Mouse (Mus musculus) CD4-positive, CD25-positive, alpha-beta regulatory T cell, adult 4 months (primary cell): Measurements from ENCODE around the gene Ctsf. TPM values are rescaled to one million over a fixed set of nuclear protein-coding genes. Genes with fewer than 3 reads are reported as not detected.
A peak's percentile ranks its signal among the peaks of the same experiment; 100 is the strongest.
"Not testable (repeated sequence)": the region's sequence is repeated elsewhere in the genome, so short reads cannot be mapped to it uniquely, and the experiment has no call there.

Experiments used
- ATAC-seq: one replicate; pipeline ENCODE4 v1.8.0; 2017
- polyA plus RNA-seq, 2 experiments: library from polyadenylated mRNA; unstranded; fragments of 100-300 nt; shearing (Covaris generic); gene quantifications; one replicate each; pipeline ENCODE4 v1.2.1; 2017

The Ctsf gene
- polyA plus RNA-seq, 2 experiments from 2014 or later = 2.0 to 4.8 TPM

- no peak for ATAC-seq
Measured at GRCm38 (mm10) chr19:4850281-4850680, 4.6 kb upstream of the Ctsf start.

- no peak for ATAC-seq
Measured at GRCm38 (mm10) chr19:4855470-4855820, 515 bp downstream of the Ctsf start.

GRCm38 (mm10) chr19:4855951-4856350 lies 1.0 kb downstream of the Ctsf start:
- no peak for ATAC-seq

- no peak for ATAC-seq
Measured at GRCm38 (mm10) chr19:4859081-4859480, 4.2 kb downstream of the Ctsf start.

GRCm38 (mm10) chr19:4863048-4863447 lies 8.1 kb downstream of the Ctsf start:
- ATAC-seq = no peak

GRCm38 (mm10) chr19:4865147-4865546 lies 10.2 kb downstream of the Ctsf start:
- ATAC-seq = no peak

- not testable (repeated sequence) for ATAC-seq
Measured at GRCm38 (mm10) chr19:4874613-4875012, 19.7 kb downstream of the Ctsf start.

GRCm38 (mm10) chr19:4876241-4876640 lies 21.3 kb downstream of the Ctsf start:
- no peak for ATAC-seq

GRCm38 (mm10) chr19:4876755-4877154 lies 21.8 kb downstream of the Ctsf start:
- no peak for ATAC-seq

GRCm38 (mm10) chr19:4877785-4878184 lies 22.9 kb downstream of the Ctsf start, which contains the start of gene Actn3:
TSS of gene Actn3 (minus strand) at chr19:4877909.
- ATAC-seq = no peak

GRCm38 (mm10) chr19:4878405-4879323 lies 23.7 kb downstream of the Ctsf start, which contains the start of gene Zdhhc24:
TSS of gene Zdhhc24 (plus strand) at chr19:4878668.
- peak; percentile 100 for ATAC-seq

- no peak for ATAC-seq
Measured at GRCm38 (mm10) chr19:4879324-4879703, 24.4 kb downstream of the Ctsf start.

GRCm38 (mm10) chr19:4883961-4884360 lies 29.0 kb downstream of the Ctsf start:
- no peak for ATAC-seq

GRCm38 (mm10) chr19:4889791-4890190 lies 34.9 kb downstream of the Ctsf start:
- no peak for ATAC-seq

- no peak for ATAC-seq
Measured at GRCm38 (mm10) chr19:4891798-4892197, 36.9 kb downstream of the Ctsf start.

GRCm38 (mm10) chr19:4896780-4897520 lies 42.0 kb downstream of the Ctsf start:
- ATAC-seq = no peak

GRCm38 (mm10) chr19:4898972-4899371 lies 44.0 kb downstream of the Ctsf start:
- ATAC-seq = no peak

- no peak for ATAC-seq
Measured at GRCm38 (mm10) chr19:4899888-4900287, 45.0 kb downstream of the Ctsf start.

- ATAC-seq = peak; percentile 97
Measured at GRCm38 (mm10) chr19:4905979-4906794, 51.3 kb downstream of the Ctsf start, which contains the start of gene Bbs1. TSS of gene Bbs1 (minus strand) at chr19:4906628.

- ATAC-seq = no peak
Measured at GRCm38 (mm10) chr19:4908107-4908506, 53.2 kb downstream of the Ctsf start.

- no peak for ATAC-seq
Measured at GRCm38 (mm10) chr19:4909376-4909775, 54.4 kb downstream of the Ctsf start.
